Mouse (Mus musculus): ENCODE measurements around the gene Ajap1.

DNA sequence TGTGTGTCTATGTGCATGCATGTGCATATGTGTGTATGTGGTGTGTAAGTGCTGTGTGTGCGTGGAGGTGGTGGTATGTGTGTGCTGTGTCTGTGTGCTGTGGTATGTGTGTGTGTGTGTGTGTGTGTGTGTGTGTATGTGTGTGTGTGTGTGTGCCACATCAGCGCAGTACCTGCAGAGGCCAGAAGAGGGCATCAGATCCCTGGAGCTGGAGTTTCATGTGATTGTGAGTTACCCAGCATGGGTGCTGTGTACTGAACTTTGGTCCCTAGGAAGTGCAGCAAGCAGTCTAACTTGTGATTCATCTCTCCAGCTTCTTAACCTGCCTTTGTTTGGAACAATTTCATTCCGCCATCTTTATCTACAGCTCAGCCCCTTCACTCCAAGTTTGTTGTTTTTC, 137.6 kb downstream of the Ajap1 start:
- peak; percentile 22; the same call in 1 of the 2 replicates for TF ChIP-seq CTCF (IDR thresholded peaks at IDR 0.05; ENCODE audit: low read depth, low read length)
- no peak for TF ChIP-seq POLR2A (IDR thresholded peaks at IDR 0.05; ENCODE audit: extremely low read depth, insufficient read depth, low read length)
